Mouse (Mus musculus): Measurements from ENCODE around the gene Mlkl. TPM values are rescaled to one million over a fixed set of nuclear protein-coding genes. Genes with fewer than 3 reads are reported as not detected.
"Not testable (repeated sequence)": the region's sequence is repeated elsewhere in the genome, so short reads cannot be mapped to it uniquely, and the experiment has no call there.

Mlkl gene
- polyA plus RNA-seq, 1 experiment from 2014 or later = 2.5 TPM

DNA sequence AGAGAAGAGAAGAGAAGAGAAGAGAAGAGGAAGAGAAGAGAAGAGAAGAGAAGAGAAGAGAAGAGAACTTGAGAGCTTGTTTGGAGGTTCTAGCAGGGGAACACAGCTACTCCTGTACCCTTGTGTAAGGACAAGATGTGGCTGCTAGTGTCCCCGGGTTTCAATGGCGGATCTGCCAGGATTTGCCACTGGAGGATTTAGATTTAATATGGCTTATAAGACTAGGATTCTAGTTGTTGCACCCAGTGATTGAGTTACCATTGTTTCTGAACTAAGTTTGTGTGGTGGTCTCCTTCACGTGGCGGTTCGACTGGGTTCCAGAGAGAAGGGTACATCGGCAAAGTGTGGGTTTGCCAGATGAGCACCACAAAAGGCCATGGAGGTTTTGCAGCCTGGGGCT, 24.0 kb downstream of the Mlkl start:
- not testable (repeated sequence) for H3K4me3 ChIP-seq (replicated peaks); H3K9ac ChIP-seq; ATAC-seq (ENCODE audit: low read depth); H3K9me3 ChIP-seq (replicated peaks); DNase-seq; H3K36me3 ChIP-seq; H3K4me2 ChIP-seq; H3K27me3 ChIP-seq; H3K27ac ChIP-seq
- 81% methylated on average over 6 of the region's 6 CpGs for WGBS (ENCODE audit: insufficient replicate concordance)
- H3K4me1 ChIP-seq (replicated peaks) = peaks cover 24% of the 10 kb centered on the region

DNA sequence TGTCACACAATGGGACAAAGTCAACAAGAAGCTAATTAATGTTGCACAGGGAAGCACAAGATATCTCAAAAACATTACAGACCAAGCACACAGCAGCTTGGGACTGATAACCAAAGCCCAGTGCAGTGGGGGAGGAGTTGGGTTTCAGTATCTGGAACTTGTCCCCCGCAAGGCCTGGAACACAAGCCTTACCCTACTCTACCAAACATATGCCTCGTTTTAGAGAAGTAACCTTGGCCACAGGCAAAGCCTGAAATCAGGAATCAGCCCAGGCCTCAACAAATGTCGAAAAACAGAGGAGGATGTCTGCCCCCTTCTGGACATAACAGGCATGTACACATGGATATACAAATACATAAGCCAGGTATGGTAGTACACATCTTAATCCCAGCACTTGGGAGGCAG, 25.2 kb downstream of the Mlkl start:
- H3K4me3 ChIP-seq (replicated peaks) = no peak overlapping the region
- H3K27ac ChIP-seq = peak overlapping the region; percentile 75
- no peaks in the 10 kb centered on the region for H3K36me3 ChIP-seq
- H3K4me2 ChIP-seq = 0 out of 2 replicates have a peak overlapping the region, but pooled peaks have one; percentile 0
- H3K9ac ChIP-seq = no peak overlapping the region
- DNase-seq (peak; percentile 71), ATAC-seq (ENCODE audit: low read depth) (peak; percentile 98)
- peaks cover 24% of the 10 kb centered on the region for H3K4me1 ChIP-seq (replicated peaks)
- WGBS (ENCODE audit: insufficient replicate concordance) = 25% methylated on average over 3 of the region's 3 CpGs
- no peaks in the 10 kb centered on the region for H3K27me3 ChIP-seq
- no peaks in the 10 kb centered on the region for H3K9me3 ChIP-seq (replicated peaks)

- H3K4me3 ChIP-seq (replicated peaks); DNase-seq; H3K4me2 ChIP-seq; H3K27me3 ChIP-seq; H3K9ac ChIP-seq; ATAC-seq (ENCODE audit: low read depth); H3K9me3 ChIP-seq (replicated peaks); H3K27ac ChIP-seq; H3K36me3 ChIP-seq: not testable (repeated sequence)
- H3K4me1 ChIP-seq (replicated peaks) = peaks cover 24% of the 10 kb centered on the region
- WGBS (ENCODE audit: insufficient replicate concordance) = 83% methylated on average over 14 of the region's 15 CpGs
Observed at GRCm38 (mm10) chr8:111310006-111310405, 28.0 kb downstream of the Mlkl start.

- Histone ChIP-seq H3K27me3 (no peaks in the 10 kb centered on the region), H3K4me1 (replicated peaks) (peaks cover 7% of the 10 kb centered on the region), H3K9me3 (replicated peaks) (no peaks in the 10 kb centered on the region), H3K36me3 (no peaks in the 10 kb centered on the region), H3K27ac (no peak overlapping the region), H3K9ac (no peak overlapping the region), H3K4me3 (replicated peaks) (no peak overlapping the region), H3K4me2 (no peak overlapping the region)
- ATAC-seq (ENCODE audit: low read depth) (no peak), DNase-seq (no peak)
- 35% methylated on average over 5 of the region's 5 CpGs for WGBS (ENCODE audit: insufficient replicate concordance)
Observed at GRCm38 (mm10) chr8:111305031-111305730, 32.8 kb downstream of the Mlkl start.

DNA sequence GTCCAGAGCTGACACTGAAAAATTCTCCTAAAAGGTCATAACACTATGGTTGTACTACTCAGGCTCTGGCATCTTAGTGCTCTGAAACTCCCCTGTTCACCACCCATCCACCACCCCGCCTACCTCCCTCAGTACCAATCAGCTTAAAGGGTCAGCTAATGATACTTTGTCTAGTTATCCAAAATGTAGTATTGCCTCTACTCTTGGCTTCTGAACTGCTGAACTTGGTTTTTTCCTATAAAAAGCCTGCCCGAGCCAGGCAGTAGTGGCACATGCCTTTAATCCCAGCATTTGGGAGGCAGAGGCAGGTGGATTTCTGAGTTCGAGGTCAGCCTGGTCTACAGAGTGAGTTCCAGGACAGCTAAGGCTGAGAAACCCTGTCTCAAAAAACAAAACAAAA, 33.6 kb downstream of the Mlkl start:
- Histone ChIP-seq H3K36me3 (no peaks in the 10 kb centered on the region), H3K9ac (no peak overlapping the region), H3K27me3 (no peaks in the 10 kb centered on the region), H3K9me3 (replicated peaks) (no peaks in the 10 kb centered on the region), H3K4me2 (no peak overlapping the region), H3K4me1 (replicated peaks) (peaks cover 7% of the 10 kb centered on the region), H3K27ac (no peak overlapping the region), H3K4me3 (replicated peaks) (no peak overlapping the region)
- ATAC-seq (ENCODE audit: low read depth) = no peak
- DNase-seq = no peak
- 78% methylated on average over 3 of the region's 3 CpGs for WGBS (ENCODE audit: insufficient replicate concordance)

GRCm38 (mm10) chr8:111303076-111303803, 34.7 kb downstream of the Mlkl start:
- 71% methylated on average over 5 of the region's 5 CpGs for whole genome bisulfite sequencing (ENCODE audit: insufficient replicate concordance)
- H3K9me3 ChIP-seq (replicated peaks); H3K27me3 ChIP-seq; DNase-seq; H3K9ac ChIP-seq; H3K36me3 ChIP-seq; H3K27ac ChIP-seq; H3K4me3 ChIP-seq (replicated peaks); H3K4me2 ChIP-seq; ATAC-seq (ENCODE audit: low read depth): not testable (repeated sequence)
- H3K4me1 ChIP-seq (replicated peaks) = peaks cover 12% of the 10 kb centered on the region

GRCm38 (mm10) chr8:111300597-111301546, 37.1 kb downstream of the Mlkl start:
- peak overlapping the region; percentile 98 for H3K4me3 ChIP-seq (replicated peaks)
- H3K27ac ChIP-seq = peak overlapping the region; percentile 89
- H3K4me2 ChIP-seq = peak overlapping the region; percentile 67
- no peaks in the 10 kb centered on the region for H3K9me3 ChIP-seq (replicated peaks)
- no peaks in the 10 kb centered on the region for H3K27me3 ChIP-seq
- peaks cover 17% of the 10 kb centered on the region for H3K36me3 ChIP-seq
- peaks cover 30% of the 10 kb centered on the region for H3K4me1 ChIP-seq (replicated peaks)
- DNase-seq = no peak
- 58% methylated on average over 11 of the region's 11 CpGs for WGBS (ENCODE audit: insufficient replicate concordance)
- ATAC-seq (ENCODE audit: low read depth) = no peak
- H3K9ac ChIP-seq = peak overlapping the region; percentile 70

- H3K27ac ChIP-seq = peak within 1 kb of the TSS; percentile 93
- peak within 1 kb of the TSS; percentile 99 for H3K9ac ChIP-seq
- peaks cover 26% of the 10 kb centered on the region for H3K36me3 ChIP-seq
- DNase-seq (peak; percentile 96), ATAC-seq (ENCODE audit: low read depth) (peak; percentile 98)
- H3K4me1 ChIP-seq (replicated peaks) = peaks cover 37% of the 10 kb centered on the region
- no peaks in the 10 kb centered on the region for H3K27me3 ChIP-seq
- peak within 1 kb of the TSS; percentile 98 for H3K4me3 ChIP-seq (replicated peaks)
- no peaks in the 10 kb centered on the region for H3K9me3 ChIP-seq (replicated peaks)
- peak within 1 kb of the TSS; percentile 71 for H3K4me2 ChIP-seq
- under 1% methylated on average over 67 of the region's 67 CpGs for WGBS (ENCODE audit: insufficient replicate concordance)
Observed at GRCm38 (mm10) chr8:111299821-111300568, 38.0 kb downstream of the Mlkl start, which contains the start of gene Rfwd3. Rfwd3 (minus strand) TSS chr8:111300222.

DNA sequence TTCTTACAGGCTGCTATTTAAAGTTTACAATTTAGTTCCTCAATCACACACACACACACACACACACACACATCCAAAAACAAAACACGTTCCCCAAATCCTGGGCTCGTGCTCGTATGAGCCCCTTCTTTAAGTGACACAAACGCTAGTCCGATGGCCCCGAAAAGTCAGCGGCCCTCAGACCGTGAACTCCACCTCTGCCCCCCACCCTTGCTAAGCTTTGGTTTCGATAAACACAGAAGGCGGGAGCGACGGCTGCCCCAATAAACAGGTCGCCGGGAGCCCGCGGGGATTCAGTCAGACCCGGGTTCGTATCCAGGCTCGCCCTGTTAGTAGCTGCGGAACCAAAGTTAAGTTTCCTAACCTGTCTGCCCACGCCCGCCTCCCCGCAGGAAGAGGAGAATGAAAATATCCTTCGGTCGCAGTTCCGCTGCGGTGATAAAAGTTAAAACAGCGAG, 38.6 kb downstream of the Mlkl start:
- Histone ChIP-seq H3K9ac (peak overlapping the region; percentile 99), H3K36me3 (peaks cover 31% of the 10 kb centered on the region), H3K9me3 (replicated peaks) (no peaks in the 10 kb centered on the region), H3K27me3 (no peaks in the 10 kb centered on the region), H3K4me2 (peak overlapping the region; percentile 71), H3K27ac (peak overlapping the region; percentile 93), H3K4me1 (replicated peaks) (peaks cover 38% of the 10 kb centered on the region), H3K4me3 (replicated peaks) (peak overlapping the region; percentile 98)
- under 1% methylated on average over 28 of the region's 28 CpGs for WGBS (ENCODE audit: insufficient replicate concordance)
- peak; percentile 33 for ATAC-seq (ENCODE audit: low read depth)
- DNase-seq = peak; percentile 69

GRCm38 (mm10) chr8:111298011-111298410, 40.0 kb downstream of the Mlkl start:
- ATAC-seq (ENCODE audit: low read depth) = no peak
- Histone ChIP-seq H3K4me2 (peak overlapping the region; percentile 71), H3K9me3 (replicated peaks) (no peaks in the 10 kb centered on the region), H3K4me1 (replicated peaks) (peaks cover 44% of the 10 kb centered on the region), H3K27me3 (no peaks in the 10 kb centered on the region), H3K4me3 (replicated peaks) (peak overlapping the region; percentile 98), H3K36me3 (peaks cover 45% of the 10 kb centered on the region), H3K27ac (peak overlapping the region; percentile 29; the same call in 1 of the 2 replicates), H3K9ac (peak overlapping the region; percentile 99)
- 82% methylated on average over 1 of the region's 1 CpGs for WGBS (ENCODE audit: insufficient replicate concordance)
- no peak for DNase-seq
